Mouse (Mus musculus) heart, embryonic 16.5 days (tissue): ENCODE measurements around the gene Gm49320. TPM values are rescaled to one million over a fixed set of nuclear protein-coding genes. Genes with fewer than 3 reads are reported as not detected.
A peak's percentile ranks its signal among the peaks of the same experiment; 100 is the strongest.

Experiments used
- ATAC-seq: fragments of 200-750 bp; cut with Nextera tagmentation; replicated peaks from 2 replicates; pipeline ENCODE4 v1.8.0; 2017; ENCODE audit warnings: moderate number of reproducible peaks; ENCODE audit not compliant: insufficient read depth, low FRiP score; ENCODE audit errors: extremely low read depth
- H3K27ac ChIP-seq: fragments of 300-500 bp; sonication (generic); 2 replicates; pipeline ENCODE4 v1.5.1; 2014; ENCODE audit warnings: mild to moderate bottlenecking, low read length, control low read depth, moderate library complexity
- H3K27me3 ChIP-seq: fragments of 300-500 bp; sonication (generic); 2 replicates; pipeline ENCODE4 v1.6.1; 2014; ENCODE audit warnings: low read length, mixed read lengths; ENCODE audit not compliant: control insufficient read depth, insufficient read depth
- H3K36me3 ChIP-seq: fragments of 300-500 bp; sonication (generic); 2 replicates; pipeline ENCODE4 v1.6.1; 2014; ENCODE audit not compliant: control insufficient read depth, insufficient read depth
- H3K4me1 ChIP-seq: fragments of 300-500 bp; sonication (generic); 2 replicates; pipeline ENCODE4 v1.6.1; 2014; ENCODE audit warnings: low read length, mixed read lengths; ENCODE audit not compliant: control insufficient read depth, insufficient read depth
- H3K4me2 ChIP-seq: fragments of 300-500 bp; sonication (generic); 2 replicates; pipeline ENCODE4 v1.6.1; 2014; ENCODE audit warnings: low read depth, mild to moderate bottlenecking, control low read depth, low read length
- H3K4me3 ChIP-seq: fragments of 300-500 bp; sonication (generic); 2 replicates; pipeline ENCODE4 v1.5.1; 2014; ENCODE audit warnings: mild to moderate bottlenecking, control low read depth, low read length
- H3K9ac ChIP-seq: fragments of 300-500 bp; sonication (generic); 2 replicates; pipeline ENCODE4 v1.6.1; 2014; ENCODE audit warnings: low read length, control low read depth
- H3K9me3 ChIP-seq: fragments of 300-500 bp; sonication (generic); replicated peaks from 2 replicates; pipeline ENCODE4 v1.6.1; 2016; ENCODE audit warnings: low read length; ENCODE audit not compliant: control insufficient read depth
- WGBS: fragments of 180-500 bp; shearing (Covaris S2); extraction: QIAGEN DNeasy Blood & Tissue Kit; methylation state at CpG from one replicate; pipeline ENCODE4 v1.1.7; 2014; 5-methylcytosine and 5-hydroxymethylcytosine counted together
- polyA plus RNA-seq: library from polyadenylated mRNA; unstranded; fragments of >200 nt; fragmentation: Nextera tagmentation; extraction: Ambion mirVana; gene quantifications from 2 replicates; pipeline ENCODE4 v1.2.1, GENCODE M21; 2015

Gm49320 gene
- polyA plus RNA-seq = 0.42 and 0.81 TPM in 2 replicates

GRCm38 (mm10) chr8:4238434-4239192, at the start of gene Gm49320, which contains the start of gene Map2k7:
Gene Gm49320 (plus strand): TSS chr8:4238865.
Gene Map2k7 (plus strand): TSS chr8:4238740.
- Histone ChIP-seq H3K36me3 (peaks cover 10% of the 10 kb centered on the region; the same call in 1 of the 2 replicates), H3K9me3 (no peaks in the 10 kb centered on the region), H3K4me2 (peak within 1 kb of the TSS; percentile 82), H3K4me3 (peak within 1 kb of the TSS; percentile 85), H3K27ac (peak within 1 kb of the TSS; percentile 92), H3K9ac (peak within 1 kb of the TSS; percentile 85), H3K27me3 (no peaks in the 10 kb centered on the region), H3K4me1 (peaks cover 19% of the 10 kb centered on the region)
- ATAC-seq = peak; percentile 96
- under 1% methylated on average over 68 of the region's 71 CpGs for WGBS

GRCm38 (mm10) chr8:4189031-4189722, 49.5 kb upstream of the Gm49320 start:
- Histone ChIP-seq H3K4me1 (peaks cover 6% of the 10 kb centered on the region), H3K27ac (no peak overlapping the region), H3K27me3 (no peaks in the 10 kb centered on the region), H3K9ac (no peak overlapping the region), H3K4me2 (no peak overlapping the region), H3K36me3 (peaks cover 17% of the 10 kb centered on the region), H3K9me3 (no peaks in the 10 kb centered on the region), H3K4me3 (no peak overlapping the region)
- ATAC-seq = no peak
- WGBS = 30% methylated on average over 3 of the region's 3 CpGs

GRCm38 (mm10) chr8:4192305-4192704, 46.4 kb upstream of the Gm49320 start:
- H3K27me3 ChIP-seq = no peaks in the 10 kb centered on the region
- H3K4me3 ChIP-seq = no peak overlapping the region
- 71% methylated on average over 5 of the region's 5 CpGs for WGBS
- H3K9me3 ChIP-seq = no peaks in the 10 kb centered on the region
- ATAC-seq = no peak
- no peak overlapping the region for H3K9ac ChIP-seq
- no peak overlapping the region for H3K27ac ChIP-seq
- peaks cover 6% of the 10 kb centered on the region for H3K4me1 ChIP-seq
- no peak overlapping the region for H3K4me2 ChIP-seq
- H3K36me3 ChIP-seq = peaks cover 12% of the 10 kb centered on the region; the same call in 1 of the 2 replicates

GRCm38 (mm10) chr8:4192807-4193587, 45.7 kb upstream of the Gm49320 start:
- Histone ChIP-seq H3K27ac (no peak overlapping the region), H3K27me3 (no peaks in the 10 kb centered on the region), H3K4me1 (peaks cover 6% of the 10 kb centered on the region), H3K9ac (no peak overlapping the region), H3K36me3 (0 out of 2 replicates have a peak, but pooled peaks cover 5% of the 10 kb centered on the region), H3K4me3 (no peak overlapping the region), H3K4me2 (peak overlapping the region; percentile 46), H3K9me3 (no peaks in the 10 kb centered on the region)
- ATAC-seq = peak; percentile 85
- 11% methylated on average over 18 of the region's 18 CpGs for WGBS

- 46% methylated on average over 7 of the region's 7 CpGs for WGBS
- ATAC-seq = no peak
- peaks cover 6% of the 10 kb centered on the region for H3K4me1 ChIP-seq
- 0 out of 2 replicates have a peak, but pooled peaks cover 1% of the 10 kb centered on the region for H3K36me3 ChIP-seq
- H3K9me3 ChIP-seq = no peaks in the 10 kb centered on the region
- peak overlapping the region; percentile 46 for H3K4me2 ChIP-seq
- H3K4me3 ChIP-seq = no peak overlapping the region
- H3K27me3 ChIP-seq = no peaks in the 10 kb centered on the region
- no peak overlapping the region for H3K27ac ChIP-seq
- H3K9ac ChIP-seq = no peak overlapping the region
Measured at GRCm38 (mm10) chr8:4193588-4193894, 45.1 kb upstream of the Gm49320 start.

- no peak overlapping the region for H3K27ac ChIP-seq
- WGBS = 59% methylated on average over 2 of the region's 2 CpGs
- no peaks in the 10 kb centered on the region for H3K36me3 ChIP-seq
- no peak overlapping the region for H3K4me3 ChIP-seq
- H3K27me3 ChIP-seq = peaks cover 21% of the 10 kb centered on the region
- H3K4me2 ChIP-seq = no peak overlapping the region
- no peaks in the 10 kb centered on the region; the same call in 1 of the 2 replicates for H3K4me1 ChIP-seq
- no peaks in the 10 kb centered on the region for H3K9me3 ChIP-seq
- H3K9ac ChIP-seq = no peak overlapping the region
- no peak for ATAC-seq
Measured at GRCm38 (mm10) chr8:4201321-4201720, 37.3 kb upstream of the Gm49320 start.

GRCm38 (mm10) chr8:4205246-4206123, 33.2 kb upstream of the Gm49320 start:
- no peak for ATAC-seq
- WGBS = 33% methylated on average over 38 of the region's 38 CpGs

More at GRCm38 (mm10) chr8:4205246-4206123, 33.2 kb upstream of the Gm49320 start:
- no peaks in the 10 kb centered on the region; the same call in 1 of the 2 replicates for H3K9me3 ChIP-seq
- no peaks in the 10 kb centered on the region; the same call in 1 of the 2 replicates for H3K36me3 ChIP-seq
- peak overlapping the region; percentile 23 for H3K4me3 ChIP-seq
- H3K4me2 ChIP-seq = peak overlapping the region; percentile 45; the same call in 1 of the 2 replicates
- no peak overlapping the region for H3K27ac ChIP-seq
- H3K9ac ChIP-seq = no peak overlapping the region
- peaks cover 26% of the 10 kb centered on the region for H3K27me3 ChIP-seq
- H3K4me1 ChIP-seq = peaks cover 5% of the 10 kb centered on the region
